Comparison of ENCODE assay signal across 9 mouse cellular contexts in genomic region chr10:130314110-130314829, GRCm38 (mm10). TPM values are rescaled to one million over a fixed set of nuclear protein-coding genes. Genes with fewer than 3 reads are reported as not detected.
A peak's percentile ranks its signal among the peaks of the same experiment; 100 is the strongest.
DNase-seq lines count a peak whose midpoint lies in the region; ATAC-seq lines count a peak whose summit lies in the region.
"Had no signal": no experiment of that assay in that cellular context is flagged by ENCODE, and none has a peak within 500 bp of the region (broad histone marks: within the 10 kb centered on the region; RNA-seq: fewer than 3 reads in every experiment).

No protein-coding gene starts in this region.

- H3K4me2 ChIP-seq in forebrain, embryonic 14.5 days (ENCODE audit: low read length), result no peak overlapping the region
- H3K4me2 ChIP-seq in forebrain, embryonic 16.5 days (ENCODE audit: low read length), result no peak overlapping the region
- H3K4me2 ChIP-seq in neural tube, embryonic 12.5 days (replicated peaks), result no peak overlapping the region
- H3K4me2 ChIP-seq in neural tube, embryonic 15.5 days, result no peak overlapping the region
- H3K4me2 ChIP-seq: embryonic facial prominence, embryonic 13.5 days had no signal

- intact Hi-C loops in heart, postnatal 10 days (cut with DNase I), result no loop called here

- no peaks in the 10 kb centered on the region for H3K27me3 ChIP-seq in forebrain, embryonic 14.5 days (replicated peaks; ENCODE audit: control insufficient read depth, insufficient read depth, low read length)
- no peaks in the 10 kb centered on the region for H3K27me3 ChIP-seq in forebrain, embryonic 16.5 days (replicated peaks; ENCODE audit: control insufficient read depth, insufficient read depth, low read length)
- no peaks in the 10 kb centered on the region for H3K27me3 ChIP-seq in neural tube, embryonic 12.5 days (replicated peaks)
- no peaks in the 10 kb centered on the region for H3K27me3 ChIP-seq in neural tube, embryonic 15.5 days (replicated peaks)
- H3K27me3 ChIP-seq: embryonic facial prominence, embryonic 13.5 days had no signal

- peak; percentile 33 for DNase-seq in forebrain, embryonic 14.5 days (ENCODE audit: low spot score)
- DNase-seq in heart, postnatal 10 days, result peak; percentile 45 to 52
- DNase-seq in retina, postnatal 1 day, result peak; percentile 73
- no peak for DNase-seq in natural killer cell, adult 2 months (ENCODE audit: low spot score in 2 of 2)
- no peak for DNase-seq in thymus, adult 18-20 months

- no peaks in the 10 kb centered on the region for H3K9me3 ChIP-seq in forebrain, embryonic 14.5 days (replicated peaks; ENCODE audit: control insufficient read depth, low read length)
- H3K9me3 ChIP-seq in forebrain, embryonic 16.5 days (ENCODE audit: control insufficient read depth, low read length), result no peaks in the 10 kb centered on the region
- H3K9me3 ChIP-seq in neural tube, embryonic 12.5 days, result no peaks in the 10 kb centered on the region
- no peaks in the 10 kb centered on the region for H3K9me3 ChIP-seq in neural tube, embryonic 15.5 days (replicated peaks)
- H3K9me3 ChIP-seq: embryonic facial prominence, embryonic 13.5 days had no signal

- H3K4me3 ChIP-seq in forebrain, embryonic 14.5 days (ENCODE audit: low read depth, low read length), result no peak overlapping the region
- H3K4me3 ChIP-seq in forebrain, embryonic 16.5 days (replicated peaks; ENCODE audit: low read length), result no peak overlapping the region
- H3K4me3 ChIP-seq in neural tube, embryonic 12.5 days, result no peak overlapping the region
- no peak overlapping the region for H3K4me3 ChIP-seq in neural tube, embryonic 15.5 days (replicated peaks)
- H3K4me3 ChIP-seq: embryonic facial prominence, embryonic 13.5 days had no signal

- peak; percentile 50; the same call in 1 of the 2 replicates for ATAC-seq in forebrain, embryonic 14.5 days
- ATAC-seq in forebrain, embryonic 16.5 days, result no peak
- ATAC-seq in neural tube, embryonic 12.5 days (ENCODE audit: low FRiP score, low read depth), result peak; percentile 53; the same call in 1 of the 2 replicates
- no peak for ATAC-seq in neural tube, embryonic 15.5 days (ENCODE audit: low FRiP score)

- no peaks in the 10 kb centered on the region for H3K4me1 ChIP-seq in forebrain, embryonic 14.5 days (ENCODE audit: control insufficient read depth, insufficient read depth, low read length)
- no peaks in the 10 kb centered on the region for H3K4me1 ChIP-seq in forebrain, embryonic 16.5 days (replicated peaks; ENCODE audit: control insufficient read depth, insufficient read depth, low read length)
- H3K4me1 ChIP-seq in neural tube, embryonic 12.5 days, result no peaks in the 10 kb centered on the region
- H3K4me1 ChIP-seq in neural tube, embryonic 15.5 days, result no peaks in the 10 kb centered on the region
- H3K4me1 ChIP-seq: embryonic facial prominence, embryonic 13.5 days had no signal

- H3K9ac ChIP-seq in forebrain, embryonic 14.5 days (ENCODE audit: low read length), result no peak overlapping the region
- no peak overlapping the region for H3K9ac ChIP-seq in forebrain, embryonic 16.5 days (replicated peaks; ENCODE audit: low read depth, low read length)
- H3K9ac ChIP-seq in neural tube, embryonic 12.5 days, result no peak overlapping the region
- H3K9ac ChIP-seq in neural tube, embryonic 15.5 days (replicated peaks), result no peak overlapping the region
- H3K9ac ChIP-seq: embryonic facial prominence, embryonic 13.5 days had no signal

- no peak overlapping the region for H3K27ac ChIP-seq in forebrain, embryonic 14.5 days (ENCODE audit: low read depth, low read length)
- H3K27ac ChIP-seq in forebrain, embryonic 16.5 days (ENCODE audit: low read length), result no peak overlapping the region
- H3K27ac ChIP-seq in neural tube, embryonic 12.5 days, result no peak overlapping the region
- H3K27ac ChIP-seq in neural tube, embryonic 15.5 days (replicated peaks), result no peak overlapping the region
- H3K27ac ChIP-seq: embryonic facial prominence, embryonic 13.5 days had no signal

- 74% methylated on average over 2 of the region's 2 CpGs for WGBS in forebrain, embryonic 14.5 days
- 73% methylated on average over 2 of the region's 2 CpGs for WGBS in forebrain, embryonic 16.5 days
- WGBS in neural tube, embryonic 12.5 days, result 78% methylated on average over 2 of the region's 2 CpGs
- 71% methylated on average over 2 of the region's 2 CpGs for WGBS in neural tube, embryonic 15.5 days

- no peaks in the 10 kb centered on the region for H3K36me3 ChIP-seq in forebrain, embryonic 14.5 days (ENCODE audit: control insufficient read depth, insufficient read depth, low read length)
- H3K36me3 ChIP-seq in forebrain, embryonic 16.5 days (ENCODE audit: control insufficient read depth, insufficient read depth), result no peaks in the 10 kb centered on the region
- H3K36me3 ChIP-seq in neural tube, embryonic 12.5 days, result no peaks in the 10 kb centered on the region
- H3K36me3 ChIP-seq in neural tube, embryonic 15.5 days, result no peaks in the 10 kb centered on the region
- H3K36me3 ChIP-seq: embryonic facial prominence, embryonic 13.5 days had no signal

RNA-seq across cellular contexts. Expression of gene Tespa1, which starts 8.4 kb away (rescaled TPM):
- not detected in 2 replicates for polyA plus RNA-seq in forebrain, embryonic 14.5 days (2014; fragmentation: Nextera tagmentation; extraction: Ambion mirVana)
- polyA plus RNA-seq in forebrain, embryonic 16.5 days (2015; fragmentation: Nextera tagmentation; extraction: Ambion mirVana), result not detected in 2 replicates
- polyA plus RNA-seq in neural tube, embryonic 12.5 days (2016; fragmentation: Nextera tagmentation; extraction: Ambion mirVana), result 0.27 and 0.44 TPM in 2 replicates
- polyA plus RNA-seq in neural tube, embryonic 15.5 days (2015; fragmentation: Nextera tagmentation; extraction: Ambion mirVana), result 0.37 and 7.7 TPM in 2 replicates
- under 1 TPM; 0.40 to 0.72 TPM for total RNA-seq in heart, postnatal 10 days (2021)

RNA-seq across cellular contexts. Expression of gene Neurod4, which starts 34.2 kb away (rescaled TPM):
- polyA plus RNA-seq in forebrain, embryonic 14.5 days (2014; fragmentation: Nextera tagmentation; extraction: Ambion mirVana), result 6.1 and 8.1 TPM in 2 replicates
- polyA plus RNA-seq in forebrain, embryonic 16.5 days (2015; fragmentation: Nextera tagmentation; extraction: Ambion mirVana), result 4.2 and 5.4 TPM in 2 replicates
- 24.2 and 27.6 TPM in 2 replicates for polyA plus RNA-seq in neural tube, embryonic 12.5 days (2016; fragmentation: Nextera tagmentation; extraction: Ambion mirVana)
- polyA plus RNA-seq in neural tube, embryonic 15.5 days (2015; fragmentation: Nextera tagmentation; extraction: Ambion mirVana), result 0.31 and 0.37 TPM in 2 replicates
- not detected for total RNA-seq in heart, postnatal 10 days (2021)

Comparison
In these comparisons a context has a peak if more than half of its experiments do, and no peak if none do; other contexts are left out.
1. ATAC-seq: peak in forebrain, embryonic 14.5 days (single experiment) and neural tube, embryonic 12.5 days (single experiment); none in forebrain, embryonic 16.5 days (single experiment) and neural tube, embryonic 15.5 days (single experiment).
2. DNase-seq: peak in forebrain, embryonic 14.5 days (single experiment), heart, postnatal 10 days (2 of 2) and retina, postnatal 1 day (single experiment); none in natural killer cell, adult 2 months (0 of 2) and thymus, adult 18-20 months (0 of 2).